Mouse (Mus musculus) stomach, embryonic 16.5 days (tissue): Measurements from ENCODE around the gene Tlr8. TPM values are rescaled to one million over a fixed set of nuclear protein-coding genes. Genes with fewer than 3 reads are reported as not detected.
A peak's percentile ranks its signal among the peaks of the same experiment; 100 is the strongest.
"Not testable (repeated sequence)": the region's sequence is repeated elsewhere in the genome, so short reads cannot be mapped to it uniquely, and the experiment has no call there.

Experiments
- ATAC-seq: fragments of 200-750 bp; cut with Nextera tagmentation; 2 replicates; pipeline ENCODE4 v1.8.0; 2017; ENCODE audit warnings: moderate number of reproducible peaks, moderate TSS enrichment; ENCODE audit not compliant: insufficient read depth, low FRiP score
- H3K27ac ChIP-seq: fragments of 300-500 bp; sonication (generic); 2 replicates; pipeline ENCODE4 v1.5.1; 2014; ENCODE audit warnings: low read length
- H3K27me3 ChIP-seq: fragments of 300-500 bp; sonication (generic); 2 replicates; pipeline ENCODE4 v1.6.1; 2014; ENCODE audit warnings: low read length, control low read depth, mixed read lengths; ENCODE audit not compliant: control insufficient read depth, insufficient read depth
- H3K36me3 ChIP-seq: fragments of 300-500 bp; sonication (generic); 2 replicates; pipeline ENCODE4 v1.6.1; 2014; ENCODE audit warnings: low read length; ENCODE audit not compliant: control insufficient read depth, insufficient read depth
- H3K4me1 ChIP-seq: fragments of 300-500 bp; sonication (generic); 2 replicates; pipeline ENCODE4 v1.6.1; 2014; ENCODE audit warnings: low read length, control low read depth, mixed read lengths; ENCODE audit not compliant: control insufficient read depth, insufficient read depth
- H3K4me2 ChIP-seq: fragments of 300-500 bp; sonication (generic); 2 replicates; pipeline ENCODE4 v1.6.1; 2014; ENCODE audit warnings: low read depth, low read length, mixed read lengths
- H3K4me3 ChIP-seq: fragments of 300-500 bp; sonication (generic); replicated peaks from 2 replicates; pipeline ENCODE4 v1.5.1; 2014; ENCODE audit warnings: mild to moderate bottlenecking, low read length
- H3K9ac ChIP-seq: fragments of 300-500 bp; sonication (generic); 2 replicates; pipeline ENCODE4 v1.6.1; 2014; ENCODE audit warnings: low read length
- H3K9me3 ChIP-seq: fragments of 300-500 bp; sonication (generic); replicated peaks from 2 replicates; pipeline ENCODE4 v1.6.1; 2016; ENCODE audit warnings: low read length, control low read depth; ENCODE audit not compliant: control insufficient read depth
- WGBS: fragments of 180-500 bp; shearing (Covaris S2); extraction: QIAGEN DNeasy Blood & Tissue Kit; methylation state at CpG from one replicate; pipeline ENCODE4 v1.1.7; 2014; 5-methylcytosine and 5-hydroxymethylcytosine counted together
- polyA plus RNA-seq: library from polyadenylated mRNA; unstranded; fragments of >200 nt; fragmentation: Nextera tagmentation; extraction: Ambion mirVana; gene quantifications from 2 replicates; pipeline ENCODE4 v1.2.1, GENCODE M21; 2015

Gene Tlr8
- 0.81 and 0.93 TPM in 2 replicates for polyA plus RNA-seq

DNA sequence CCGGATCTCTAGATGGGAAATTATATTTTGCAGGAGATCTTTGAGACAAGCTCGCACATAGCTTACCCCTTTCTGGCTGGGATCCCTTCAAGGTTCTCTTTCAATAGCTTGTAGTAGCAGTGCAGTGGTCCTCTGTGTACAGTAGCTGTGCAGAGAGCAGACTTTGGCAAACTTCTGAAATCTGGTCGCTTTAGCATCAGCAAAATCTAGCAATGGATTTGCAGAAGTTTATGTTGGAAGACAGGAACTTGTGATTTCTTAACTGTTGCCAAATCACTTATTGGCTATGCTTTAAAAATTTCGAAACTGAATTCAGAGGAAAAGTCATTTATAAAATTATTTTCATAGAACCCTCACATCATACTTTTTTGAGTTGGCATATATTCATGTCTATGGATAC is at the start of gene Tlr8:
Gene Tlr8, minus strand, starts transcription at position 244 of the 400 bp plus-strand sequence.
- Histone ChIP-seq H3K27ac (no peak within 1 kb of the TSS), H3K4me3 (no peak within 1 kb of the TSS), H3K4me2 (no peak within 1 kb of the TSS), H3K9ac (no peak within 1 kb of the TSS), H3K36me3 (no peaks in the 10 kb centered on the region), H3K4me1 (no peaks in the 10 kb centered on the region), H3K9me3 (no peaks in the 10 kb centered on the region), H3K27me3 (peaks cover 8% of the 10 kb centered on the region; the same call in 1 of the 2 replicates)
- no peak for ATAC-seq
- 60% methylated on average over 4 of the region's 4 CpGs for WGBS

DNA sequence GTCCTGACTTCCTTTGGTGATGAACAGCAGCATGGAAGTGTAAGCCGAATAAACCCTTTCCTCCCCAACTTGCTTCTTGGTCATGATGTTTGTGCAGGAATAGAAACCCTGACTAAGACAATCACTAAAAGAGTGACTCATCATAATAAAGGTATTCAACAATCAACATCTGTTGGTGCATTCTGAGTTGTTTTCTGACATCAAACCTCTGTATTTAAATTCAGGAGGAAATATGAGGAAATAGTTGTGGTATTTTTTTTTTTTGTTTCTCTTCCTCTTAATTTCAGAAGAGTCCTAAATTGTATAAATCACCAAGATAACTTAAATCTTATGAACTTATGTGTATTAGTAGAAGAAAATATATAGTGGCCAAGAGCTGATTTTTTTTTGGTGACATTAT is 37.9 kb upstream of the Tlr8 start:
- no CpG with 5 or more reads among the region's 1 CpGs for WGBS
- H3K4me3 ChIP-seq = not testable (repeated sequence)

DNA sequence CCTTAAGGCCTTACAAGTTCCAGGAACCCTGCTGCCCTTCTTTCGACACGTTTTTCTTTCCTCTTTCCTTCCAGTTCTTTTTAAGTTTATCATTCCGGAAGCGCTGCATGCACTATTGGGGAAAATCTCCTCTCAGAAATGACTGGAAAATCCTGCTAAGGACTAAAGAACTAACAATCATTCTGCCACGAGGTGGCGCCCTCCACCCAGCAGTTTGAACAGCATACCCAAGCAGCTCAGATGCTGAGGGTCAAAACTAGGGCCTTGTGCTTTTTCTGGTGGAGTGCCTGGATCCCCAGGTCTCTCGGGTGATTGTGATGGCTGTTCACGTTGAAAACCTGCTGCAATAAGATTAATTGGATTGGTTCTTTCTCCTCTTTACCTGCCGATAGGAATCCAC is 12.8 kb upstream of the Tlr8 start:
- Histone ChIP-seq H3K27me3 (no peaks in the 10 kb centered on the region; the same call in 1 of the 2 replicates), H3K4me2 (peak overlapping the region; percentile 39), H3K4me1 (no peaks in the 10 kb centered on the region), H3K4me3 (peak overlapping the region; percentile 27), H3K9me3 (no peaks in the 10 kb centered on the region), H3K9ac (peak overlapping the region; percentile 34), H3K27ac (0 out of 2 replicates have a peak overlapping the region, but pooled peaks have one; percentile 7), H3K36me3 (no peaks in the 10 kb centered on the region)
- ATAC-seq = no peak
- 13% methylated on average over 9 of the region's 9 CpGs for WGBS

More for the DNA sequence above, 37.9 kb upstream of the Tlr8 start:
- H3K27ac ChIP-seq, H3K27me3 ChIP-seq, H3K4me1 ChIP-seq, H3K9me3 ChIP-seq, H3K9ac ChIP-seq, H3K4me2 ChIP-seq, ATAC-seq, H3K36me3 ChIP-seq: not testable (repeated sequence)

DNA sequence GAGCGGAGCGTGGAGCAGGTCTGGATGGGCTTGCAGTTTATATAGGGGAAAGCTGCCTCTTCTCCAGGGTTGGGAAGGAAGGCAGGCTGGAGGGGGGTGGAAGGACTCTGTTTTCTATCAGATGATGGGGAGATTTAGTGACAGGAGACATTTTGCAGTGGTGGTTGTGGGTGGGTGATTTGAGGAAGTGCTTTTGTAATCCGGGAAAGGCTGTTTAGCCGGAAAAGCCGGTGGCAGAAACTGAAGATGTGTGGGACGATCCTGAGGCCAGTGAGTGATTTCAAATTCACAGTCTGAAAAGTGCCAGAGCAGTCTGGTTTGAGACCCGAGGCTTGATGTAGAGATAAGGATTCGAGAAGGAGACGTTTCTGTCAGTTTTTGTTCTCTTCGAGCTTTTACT is 12.4 kb upstream of the Tlr8 start:
- H3K27ac ChIP-seq = 0 out of 2 replicates have a peak overlapping the region, but pooled peaks have one; percentile 7
- H3K27me3 ChIP-seq = no peaks in the 10 kb centered on the region; the same call in 1 of the 2 replicates
- peak overlapping the region; percentile 34 for H3K9ac ChIP-seq
- no peak for ATAC-seq
- WGBS = 22% methylated on average over 10 of the region's 10 CpGs
- H3K4me3 ChIP-seq = peak overlapping the region; percentile 27
- no peaks in the 10 kb centered on the region for H3K9me3 ChIP-seq
- H3K36me3 ChIP-seq = no peaks in the 10 kb centered on the region
- H3K4me1 ChIP-seq = no peaks in the 10 kb centered on the region
- H3K4me2 ChIP-seq = peak overlapping the region; percentile 39

DNA sequence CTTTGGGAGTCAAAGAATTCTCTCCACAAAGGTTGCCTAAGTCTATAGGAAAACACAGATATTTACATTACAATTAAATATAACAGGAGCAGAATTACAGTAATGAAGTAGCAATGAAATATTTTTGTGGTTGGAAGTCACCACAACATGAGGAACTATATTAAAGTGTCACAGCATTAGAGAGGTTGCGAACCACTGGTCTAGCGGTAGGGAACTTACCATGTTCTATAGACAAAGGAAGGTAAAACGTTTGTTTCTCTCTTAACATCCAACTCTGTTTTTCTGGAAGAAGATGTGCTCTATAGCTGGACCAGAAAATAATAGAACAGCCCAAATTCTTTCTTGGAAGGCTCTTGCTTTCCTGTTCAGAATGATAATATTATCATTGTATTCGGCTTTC is 599 bp downstream of the Tlr8 start:
- Histone ChIP-seq H3K36me3 (no peaks in the 10 kb centered on the region), H3K27ac (no peak overlapping the region), H3K27me3 (peaks cover 9% of the 10 kb centered on the region; the same call in 1 of the 2 replicates), H3K4me1 (no peaks in the 10 kb centered on the region), H3K9ac (no peak overlapping the region), H3K9me3 (no peaks in the 10 kb centered on the region), H3K4me2 (no peak overlapping the region), H3K4me3 (no peak overlapping the region)
- no peak for ATAC-seq
- WGBS = 74% methylated on average over 4 of the region's 4 CpGs

DNA sequence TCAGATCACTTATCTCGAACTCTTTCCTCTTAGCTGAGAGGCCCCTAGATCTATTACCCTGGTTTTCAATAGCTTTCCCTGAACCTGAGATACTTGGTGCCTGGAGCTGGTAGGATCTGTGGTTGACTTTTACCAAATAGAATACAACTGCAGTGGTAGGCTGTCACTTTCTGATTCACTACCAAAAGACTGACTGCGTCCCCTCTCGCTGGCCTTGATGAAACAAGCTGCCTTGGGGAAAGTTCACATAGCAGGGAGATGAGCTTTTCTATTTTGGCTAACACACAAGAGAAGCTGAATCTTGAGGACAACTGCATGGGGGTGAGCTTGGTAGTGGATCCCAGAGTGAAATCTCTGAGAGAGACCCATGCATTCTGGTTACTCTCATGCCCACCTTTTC is 22.4 kb downstream of the Tlr8 start:
- ATAC-seq = no peak
- H3K4me1 ChIP-seq = no peaks in the 10 kb centered on the region
- no peaks in the 10 kb centered on the region for H3K36me3 ChIP-seq
- H3K27ac ChIP-seq = no peak overlapping the region
- no peak overlapping the region for H3K4me3 ChIP-seq
- H3K9me3 ChIP-seq = no peaks in the 10 kb centered on the region
- H3K4me2 ChIP-seq = no peak overlapping the region
- WGBS = 85% methylated on average over 3 of the region's 3 CpGs
- H3K9ac ChIP-seq = no peak overlapping the region
- no peaks in the 10 kb centered on the region; the same call in 1 of the 2 replicates for H3K27me3 ChIP-seq

DNA sequence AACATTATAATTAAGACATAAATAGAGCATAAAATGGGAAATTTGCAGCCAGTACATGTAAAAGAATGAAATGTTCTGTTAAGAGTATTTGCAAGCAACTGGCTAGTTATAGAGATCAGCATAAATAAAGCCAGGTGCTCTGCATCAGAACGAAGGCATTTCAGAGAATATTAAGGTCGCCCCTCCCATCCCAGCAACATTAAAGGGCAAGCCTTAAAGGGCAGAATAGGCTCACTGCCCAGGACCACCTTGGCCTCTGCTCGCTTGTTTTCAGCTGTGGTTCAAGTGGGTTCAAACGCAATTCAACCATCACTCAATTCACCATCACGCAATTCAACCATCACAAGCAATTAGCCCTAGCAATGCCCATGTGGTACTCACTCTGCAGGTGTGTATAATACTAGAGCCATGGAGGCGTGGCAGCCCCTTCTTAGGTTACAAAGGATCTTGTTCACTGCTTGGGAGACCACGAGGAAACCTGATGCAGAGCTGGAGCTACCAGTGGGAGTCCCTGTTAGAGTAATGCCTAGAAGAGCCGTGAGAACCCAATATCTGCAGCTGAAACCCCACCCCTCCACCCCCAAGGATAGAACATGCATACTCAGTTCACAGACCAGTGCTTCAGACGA is 24.7 kb downstream of the Tlr8 start:
- no peak overlapping the region for H3K9ac ChIP-seq
- no peaks in the 10 kb centered on the region for H3K36me3 ChIP-seq
- no peak for ATAC-seq
- H3K4me3 ChIP-seq = no peak overlapping the region
- WGBS = 62% methylated on average over 9 of the region's 9 CpGs
- no peaks in the 10 kb centered on the region for H3K4me1 ChIP-seq
- no peak overlapping the region for H3K27ac ChIP-seq
- H3K4me2 ChIP-seq = no peak overlapping the region
- H3K9me3 ChIP-seq = no peaks in the 10 kb centered on the region
- peaks cover 4% of the 10 kb centered on the region; the same call in 1 of the 2 replicates for H3K27me3 ChIP-seq

DNA sequence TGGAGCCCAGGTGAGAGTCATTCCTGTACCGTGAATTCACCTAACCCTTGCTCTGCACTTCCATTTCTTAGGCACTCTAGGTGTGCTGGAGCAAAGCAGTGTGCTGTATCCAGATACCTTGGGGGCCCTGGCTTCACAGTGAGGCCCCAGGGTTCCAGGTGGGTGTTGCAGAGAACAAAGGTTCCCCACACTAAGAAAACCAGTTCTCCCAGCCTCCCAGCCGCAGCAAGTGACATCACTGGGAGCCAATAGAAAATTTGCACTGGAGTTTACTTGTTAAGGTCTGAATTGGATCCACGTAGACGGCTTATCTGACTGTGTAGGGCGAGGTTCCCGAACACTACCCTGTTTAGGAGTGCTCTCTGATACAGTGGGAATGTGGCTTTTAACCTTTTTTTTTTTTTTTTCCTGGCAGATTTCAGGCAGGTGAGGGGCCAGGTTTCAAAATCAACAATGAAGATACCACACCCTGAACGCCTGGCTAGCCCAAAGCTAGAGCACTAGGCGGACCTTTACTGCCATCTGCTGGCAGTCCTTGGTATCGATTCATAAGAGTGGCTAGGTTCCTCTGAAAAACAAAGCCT is 30.9 kb downstream of the Tlr8 start:
- 24% methylated on average over 9 of the region's 9 CpGs for WGBS

DNA sequence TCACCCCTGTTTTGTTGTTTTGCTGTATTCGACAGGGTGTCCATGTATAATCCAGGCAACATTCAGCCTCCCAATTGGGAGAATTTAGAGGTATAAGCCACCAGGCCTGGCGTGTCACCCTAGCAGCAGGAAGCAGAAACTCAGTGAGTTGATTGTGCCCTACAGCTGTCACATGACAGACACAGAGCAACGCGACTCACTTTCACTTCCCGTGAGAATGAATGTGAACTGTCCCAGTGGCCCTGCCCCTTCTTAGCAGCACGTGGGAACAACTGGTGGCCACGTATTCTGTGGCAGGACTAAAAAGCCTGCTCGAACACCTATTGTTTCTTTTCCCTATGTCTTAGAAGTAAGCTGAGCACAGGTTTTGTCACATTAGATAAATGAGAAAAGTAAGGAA is 33.0 kb downstream of the Tlr8 start:
- H3K4me3 ChIP-seq = no peak overlapping the region
- no peak for ATAC-seq
- H3K36me3 ChIP-seq = no peaks in the 10 kb centered on the region
- WGBS = 43% methylated on average over 8 of the region's 8 CpGs
- H3K27ac ChIP-seq = peak overlapping the region; percentile 83
- peaks cover 4% of the 10 kb centered on the region; the same call in 1 of the 2 replicates for H3K27me3 ChIP-seq
- no peaks in the 10 kb centered on the region for H3K9me3 ChIP-seq
- H3K9ac ChIP-seq = no peak overlapping the region
- H3K4me1 ChIP-seq = no peaks in the 10 kb centered on the region; the same call in 1 of the 2 replicates
- H3K4me2 ChIP-seq = no peak overlapping the region

More for the DNA sequence above, 30.9 kb downstream of the Tlr8 start:
- Histone ChIP-seq H3K36me3 (no peaks in the 10 kb centered on the region), H3K27me3 (peaks cover 4% of the 10 kb centered on the region; the same call in 1 of the 2 replicates), H3K4me3 (no peak overlapping the region), H3K4me2 (0 out of 2 replicates have a peak overlapping the region, but pooled peaks have one; percentile 12), H3K9ac (no peak overlapping the region), H3K4me1 (no peaks in the 10 kb centered on the region; the same call in 1 of the 2 replicates), H3K9me3 (no peaks in the 10 kb centered on the region), H3K27ac (peak overlapping the region; percentile 83)
- peak; percentile 92 for ATAC-seq
